Mouse (Mus musculus): ENCODE measurements at regions not wholly inside any gene's neighbourhood (a gene's known extent, or its start where the extent isn't known, plus 50 kb on each side); places are given as distances from the start of the nearest gene placed in this dataset.
"Not testable (repeated sequence)": the region's sequence is repeated elsewhere in the genome, so short reads cannot be mapped to it uniquely, and the experiment has no call there.

- DNase-seq (ENCODE audit: low spot score): not testable (repeated sequence)
Measured at GRCm38 (mm10) chr10:11801372-11802230, 458.4 kb downstream of the Epm2a start.

- DNase-seq (ENCODE audit: low spot score): no peak
Measured at GRCm38 (mm10) chr10:11809255-11809654, 466.1 kb downstream of the Epm2a start.

DNA sequence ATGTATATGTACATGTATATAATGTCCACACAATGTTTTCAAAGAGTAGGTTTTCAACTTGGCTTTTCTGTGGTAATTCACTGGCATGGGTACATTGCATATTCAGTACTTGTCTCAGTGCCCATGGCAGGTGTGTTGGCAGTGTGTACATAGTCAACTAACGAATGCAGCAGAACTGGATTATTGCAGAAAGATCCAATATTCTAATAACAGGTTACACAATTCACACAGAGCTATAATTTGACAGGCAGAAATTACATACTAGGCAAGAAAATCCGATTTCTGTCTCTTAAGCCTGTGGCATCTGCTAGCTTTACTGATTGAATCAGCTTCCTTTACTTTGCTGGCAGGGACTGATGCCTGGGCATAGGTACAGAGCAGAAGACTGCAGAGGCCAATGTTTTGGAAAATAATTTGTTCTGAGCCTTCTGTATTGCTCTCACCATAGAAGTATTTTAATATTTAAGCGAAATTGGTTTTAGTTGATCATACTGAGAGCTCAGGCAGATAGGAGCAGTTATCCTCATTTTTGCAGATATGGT is 479.3 kb downstream of the Epm2a start:
- DNase-seq (ENCODE audit: low spot score): no peak

DNA sequence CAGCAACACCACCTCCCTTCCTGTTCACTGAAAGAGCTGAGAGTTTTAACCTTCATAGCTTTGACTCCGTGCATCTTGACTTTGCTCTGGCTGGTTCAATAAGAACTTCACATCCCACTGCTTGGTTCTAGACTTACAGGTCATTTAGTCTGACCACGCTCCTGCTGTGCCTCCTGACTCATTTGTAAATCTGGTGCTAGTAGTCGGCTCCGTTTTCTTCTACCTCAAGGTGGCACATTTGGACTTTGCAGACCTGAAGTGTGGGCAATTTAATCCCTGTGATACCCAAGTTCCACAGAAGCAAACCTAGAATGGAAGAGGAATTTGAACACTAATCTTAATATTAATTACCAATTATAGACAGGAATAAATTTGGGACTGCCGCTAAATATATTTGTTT is 497.9 kb downstream of the Epm2a start:
- no peak for DNase-seq (ENCODE audit: low spot score)

GRCm38 (mm10) chr10:11841494-11841893 is 498.3 kb downstream of the Epm2a start:
- DNase-seq (ENCODE audit: low spot score): no peak

DNA sequence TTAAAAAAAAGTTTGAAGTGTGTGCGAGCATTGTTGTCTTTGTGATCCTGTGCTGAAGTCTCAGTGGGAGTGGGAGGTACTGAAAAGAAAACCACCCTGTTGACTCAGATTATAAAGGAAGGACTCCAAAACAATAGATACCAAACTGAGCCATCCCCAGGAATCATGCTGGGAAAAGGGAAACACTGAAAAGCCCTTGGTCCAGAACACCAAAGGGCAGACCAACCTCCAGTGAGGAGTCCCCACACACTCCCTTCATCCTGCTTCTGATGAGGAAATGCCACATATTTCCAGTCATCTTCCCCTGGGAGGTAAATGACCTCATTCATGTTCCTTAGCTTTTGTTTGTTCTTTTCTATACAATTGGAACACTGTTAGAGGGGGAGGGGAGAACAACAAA is 502.9 kb downstream of the Epm2a start:
- no peak for DNase-seq (ENCODE audit: low spot score)

- DNase-seq (ENCODE audit: low spot score): no peak
Measured at GRCm38 (mm10) chr10:11875145-11876131, 532.2 kb downstream of the Epm2a start.

DNA sequence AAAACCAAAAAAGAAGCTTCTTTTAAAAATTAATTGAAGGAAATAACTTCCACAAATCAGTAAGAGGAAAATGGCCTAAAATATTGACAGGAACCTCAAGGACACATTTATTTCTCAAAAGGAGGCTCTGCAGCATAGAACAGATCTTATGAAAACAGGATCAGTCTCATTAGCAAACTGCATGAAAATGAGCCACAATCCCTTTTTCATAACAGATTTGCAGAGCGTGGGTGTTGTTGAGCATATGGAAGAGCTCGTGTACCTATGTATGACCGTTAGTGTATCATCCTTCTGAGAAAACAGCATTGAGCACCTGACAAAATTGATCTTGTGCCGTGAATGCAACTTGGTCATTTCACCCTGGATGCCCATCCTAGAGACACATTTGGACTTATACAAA is 543.0 kb downstream of the Epm2a start:
- DNase-seq (ENCODE audit: low spot score): no peak

DNA sequence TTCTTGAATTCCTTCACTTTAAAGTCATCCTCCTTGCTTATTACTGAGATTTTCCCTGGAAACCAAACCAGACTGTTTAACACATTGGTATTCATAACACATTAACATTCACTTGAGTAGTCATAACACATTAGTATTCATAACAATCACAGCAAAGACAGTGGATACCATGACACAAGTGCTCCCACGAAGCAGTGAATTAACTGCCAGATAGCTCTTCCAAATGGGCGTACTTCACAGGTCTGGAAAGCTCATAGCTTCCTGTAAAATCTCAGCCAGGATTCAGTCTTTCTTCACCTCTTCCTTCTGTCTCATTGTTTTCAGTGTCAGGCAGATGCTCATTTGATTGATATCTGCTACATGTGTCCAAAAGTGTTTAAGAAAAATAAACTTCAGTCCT is 545.7 kb downstream of the Epm2a start:
- no peak for DNase-seq (ENCODE audit: low spot score)

DNA sequence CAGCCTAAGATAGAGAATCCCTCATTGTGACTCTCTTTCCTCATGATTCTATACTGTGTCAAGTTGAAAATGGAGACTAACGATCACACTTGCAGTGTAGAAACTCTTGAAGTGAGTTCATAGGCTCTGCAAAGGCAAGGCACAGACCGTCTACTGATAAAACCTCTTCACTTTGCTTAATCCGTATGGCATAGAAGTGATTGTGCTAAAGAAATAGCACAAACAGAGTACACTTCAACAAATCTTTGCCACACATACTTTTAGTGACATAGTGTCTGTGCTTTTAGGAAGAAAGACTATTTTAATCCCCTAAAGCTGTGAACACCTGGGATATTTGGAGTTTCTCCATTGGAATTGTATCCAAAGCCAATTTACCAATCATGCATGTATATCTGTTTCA is 578.9 kb downstream of the Epm2a start:
- no peak for DNase-seq (ENCODE audit: low spot score)

DNA sequence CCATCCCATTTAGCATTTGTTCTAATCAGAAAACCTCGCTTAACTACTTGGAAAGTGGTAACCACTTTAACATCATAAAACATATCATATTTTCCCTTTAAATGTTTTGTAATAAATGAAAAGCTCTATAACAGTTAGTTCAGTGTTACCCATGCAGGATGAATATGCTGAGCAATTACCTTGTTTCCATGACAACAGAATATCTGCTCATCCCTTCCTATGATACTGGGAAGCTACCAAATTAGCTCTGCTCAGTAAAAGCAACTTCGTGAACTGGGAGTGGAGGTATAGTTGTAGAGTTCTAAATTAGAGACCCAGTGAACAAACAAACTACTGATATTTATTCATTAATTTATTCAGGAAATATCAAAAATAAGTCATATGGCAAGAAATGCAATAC is 595.0 kb downstream of the Epm2a start:
- DNase-seq (ENCODE audit: low spot score): no peak

DNA sequence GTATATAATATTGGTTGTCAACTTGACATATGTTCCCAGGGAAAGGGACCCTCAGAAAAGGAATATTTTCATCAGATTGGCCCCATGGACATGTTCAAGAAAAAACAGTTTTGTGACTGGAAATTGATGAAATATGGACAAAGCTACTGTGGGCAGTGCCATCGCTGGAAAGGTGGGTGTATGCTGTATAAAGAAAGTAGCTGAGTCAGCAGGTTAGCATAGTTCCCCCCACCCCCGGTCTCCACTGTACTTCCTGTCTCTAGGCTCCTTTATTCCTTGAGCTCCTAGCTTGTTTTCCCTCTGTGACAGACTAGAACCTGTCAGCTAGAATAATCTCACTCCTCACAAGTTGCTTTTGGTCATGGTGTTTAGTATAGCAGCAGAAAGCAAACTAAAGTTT is 599.6 kb downstream of the Epm2a start:
- DNase-seq (ENCODE audit: low spot score): no peak

DNA sequence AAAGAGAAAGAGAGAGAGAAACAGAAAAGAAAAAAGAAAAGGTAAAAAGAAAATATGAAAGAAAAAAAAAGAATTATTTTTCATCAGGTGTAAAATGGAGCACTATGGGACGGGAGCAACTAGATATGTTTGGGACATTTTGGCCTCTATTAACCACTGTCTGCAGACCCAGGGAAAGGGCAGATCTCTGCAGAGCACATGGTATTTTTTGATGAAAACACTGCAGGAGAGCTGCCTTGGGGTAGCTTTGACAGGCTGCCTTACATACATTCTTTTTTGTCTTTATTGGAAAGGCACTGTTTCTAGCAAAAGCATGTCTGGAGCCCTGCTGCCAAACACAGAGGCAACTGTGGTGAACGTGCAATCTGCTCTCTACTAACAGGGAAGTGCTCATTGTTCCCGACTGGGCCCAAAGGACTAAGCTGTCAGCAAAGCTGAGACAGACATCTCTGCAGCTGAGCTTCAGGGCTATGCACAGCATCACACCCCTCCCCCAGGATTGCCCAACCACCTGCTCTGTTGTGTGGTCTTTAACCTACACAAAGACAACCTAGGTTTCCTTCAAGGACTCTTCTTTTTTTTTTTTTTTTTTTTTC is 617.2 kb downstream of the Epm2a start:
- DNase-seq (ENCODE audit: low spot score): peak; percentile 22

- DNase-seq (ENCODE audit: low spot score): no peak
Measured at GRCm38 (mm10) chr10:12004966-12005365, 661.8 kb downstream of the Epm2a start.

DNA sequence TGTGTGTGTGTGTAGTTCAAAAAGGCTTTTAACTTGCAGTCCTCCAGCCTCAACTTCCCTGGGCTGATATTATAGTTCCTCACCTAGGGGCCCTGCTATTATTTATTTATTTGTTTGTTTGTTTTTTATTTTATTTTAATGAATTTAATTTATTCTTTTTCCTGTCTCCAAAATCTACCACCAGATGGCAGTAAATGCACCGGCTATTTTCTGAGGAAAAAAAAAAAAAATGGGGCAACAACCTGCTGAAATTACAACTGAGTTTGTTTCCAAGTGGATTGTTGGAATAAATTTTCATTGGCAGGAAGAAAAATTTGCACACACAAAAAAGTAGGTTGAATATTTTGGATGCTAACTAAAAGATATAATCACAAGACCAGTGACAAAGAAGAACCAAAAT is 662.7 kb downstream of the Epm2a start:
- no peak for DNase-seq (ENCODE audit: low spot score)

- DNase-seq (ENCODE audit: low spot score): no peak
Measured at GRCm38 (mm10) chr10:12017286-12017685, 674.1 kb downstream of the Epm2a start.

GRCm38 (mm10) chr10:12018281-12018680 is 675.1 kb downstream of the Epm2a start:
- no peak for DNase-seq (ENCODE audit: low spot score)

DNA sequence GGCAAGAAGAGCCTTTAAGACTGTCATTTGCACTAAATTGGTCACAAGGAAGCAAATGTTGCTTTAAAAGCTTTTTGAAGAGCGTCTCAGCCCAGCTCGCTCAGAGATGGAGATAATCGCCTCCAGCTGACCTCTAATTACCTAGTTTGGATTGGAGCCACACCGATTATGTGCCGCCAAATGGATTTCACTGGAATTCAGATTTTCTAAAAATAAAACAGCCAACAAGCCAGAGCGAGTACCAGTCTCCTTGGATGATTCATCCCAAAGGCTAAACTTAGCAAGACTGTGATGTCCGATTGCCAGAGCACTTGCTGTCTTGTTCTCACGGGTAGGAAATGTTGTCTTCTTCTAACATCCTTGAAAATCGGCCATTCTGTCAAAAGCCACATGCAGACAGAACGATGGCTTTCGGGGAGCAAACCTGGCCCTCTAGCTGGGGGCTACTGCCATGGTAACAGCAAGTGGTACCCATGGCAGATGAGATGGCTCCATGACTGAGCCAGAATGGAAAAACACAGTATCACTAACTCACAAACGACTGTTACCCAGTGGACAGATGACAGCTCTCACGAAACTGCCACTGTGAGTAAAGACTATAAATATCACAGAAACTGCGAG is 676.1 kb downstream of the Epm2a start:
- DNase-seq (ENCODE audit: low spot score): peak; percentile 18

DNA sequence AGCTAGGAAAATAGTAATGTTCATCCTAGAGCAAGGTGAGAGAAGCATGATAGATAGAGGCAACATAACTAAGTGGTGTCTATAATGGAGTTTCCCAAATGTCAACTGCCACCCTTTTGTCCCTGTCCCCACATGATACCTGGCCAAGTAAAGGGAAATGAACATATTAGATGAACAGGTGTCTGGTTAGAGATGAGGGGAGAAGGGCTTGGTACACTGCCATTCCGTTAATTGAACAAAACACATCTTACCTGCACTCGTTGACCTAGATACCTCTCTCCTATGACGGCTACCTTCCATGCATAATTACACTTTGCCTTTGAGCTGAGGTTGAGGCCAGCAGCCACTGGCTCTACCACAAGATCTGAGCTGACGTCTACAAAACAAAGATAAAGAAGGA is 677.4 kb downstream of the Epm2a start:
- no peak for DNase-seq (ENCODE audit: low spot score)

DNA sequence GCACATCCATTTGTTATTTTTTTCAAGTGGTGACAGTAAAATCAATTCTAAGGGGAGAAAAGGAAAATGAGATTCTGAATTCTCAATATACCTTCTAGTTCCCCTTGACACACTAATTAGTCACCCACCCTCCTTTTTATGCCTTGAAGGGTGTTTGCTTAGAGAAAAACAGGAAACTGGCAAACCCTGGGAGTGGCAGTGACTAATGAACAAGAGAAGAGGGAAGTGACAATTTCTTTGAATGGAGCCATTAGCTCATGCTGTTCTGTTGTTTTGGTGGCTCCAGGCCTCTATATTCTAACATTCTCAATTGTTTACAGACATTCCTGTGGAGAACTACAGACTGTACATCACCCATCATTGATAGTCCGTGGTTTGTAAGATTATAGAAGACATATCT is 692.0 kb downstream of the Epm2a start:
- DNase-seq (ENCODE audit: low spot score): peak; percentile 9

GRCm38 (mm10) chr10:12045937-12046336 is 702.7 kb downstream of the Epm2a start:
- DNase-seq (ENCODE audit: low spot score): no peak

DNA sequence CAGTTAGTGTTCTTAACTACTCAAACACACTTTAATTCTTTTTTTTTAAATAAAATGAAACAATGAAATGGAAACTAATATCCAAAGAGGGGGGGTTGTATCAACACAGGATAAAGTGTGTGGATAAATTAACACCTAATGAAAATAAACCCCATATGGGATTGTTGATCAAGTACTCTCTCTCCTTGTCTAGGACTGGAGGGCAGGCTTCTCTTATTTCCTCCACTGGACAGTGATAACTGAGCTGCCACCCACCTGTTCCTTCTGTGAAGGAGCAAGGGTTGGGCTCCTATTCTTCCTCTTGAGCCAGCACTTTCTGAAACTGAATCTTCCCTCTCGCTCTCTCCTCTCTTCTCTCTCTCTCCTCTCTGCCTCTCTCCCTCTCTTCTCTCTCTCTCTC is 716.5 kb downstream of the Epm2a start:
- DNase-seq (ENCODE audit: low spot score): no peak

All from embryo, embryonic 10.5 days (tissue).